8 mouse cellular contexts compared by ENCODE assay signal in the genomic region with DNA sequence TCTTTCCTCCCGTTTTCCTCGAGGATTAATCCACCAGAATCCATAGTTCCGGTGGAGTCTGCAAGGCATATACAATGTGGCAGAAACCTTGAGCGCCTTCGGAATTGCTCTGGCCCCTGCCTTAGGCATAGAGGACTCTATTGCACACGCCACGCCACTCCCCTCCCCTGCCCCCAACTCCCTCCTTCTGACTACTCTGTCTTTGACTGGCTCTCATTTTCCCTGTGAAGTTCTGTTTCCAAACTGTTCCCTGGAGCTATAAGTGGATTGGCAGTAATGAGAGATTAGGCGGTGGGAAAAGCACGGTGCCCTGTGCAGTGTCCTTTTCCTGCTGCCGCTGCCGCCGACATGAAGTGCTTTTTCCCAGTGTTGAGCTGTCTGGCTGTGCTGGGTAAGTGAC. TPM values are rescaled to one million over a fixed set of nuclear protein-coding genes. Genes with fewer than 3 reads are reported as not detected.
DNase-seq lines count a peak whose midpoint lies in the region; ATAC-seq and TF ChIP-seq lines count a peak whose summit lies in the region.

No protein-coding gene starts in this region.

- no peaks in the 10 kb centered on the region for H3K9me3 ChIP-seq in heart, embryonic 10.5 days
- H3K9me3 ChIP-seq in forebrain, embryonic 11.5 days (ENCODE audit: control insufficient read depth, low read length) = no peaks in the 10 kb centered on the region
- H3K9me3 ChIP-seq in intestine, postnatal 0 days (ENCODE audit: control insufficient read depth) = no peaks in the 10 kb centered on the region

- H3K4me2 ChIP-seq in forebrain, embryonic 11.5 days (ENCODE audit: low read depth, low read length, severe bottlenecking) = peak overlapping the region; percentile 97
- peak overlapping the region; percentile 100 for H3K4me2 ChIP-seq in intestine, postnatal 0 days (replicated peaks; ENCODE audit: low read depth)

- peaks cover 11% of the 10 kb centered on the region; the same call in 1 of the 2 replicates for H3K27me3 ChIP-seq in heart, embryonic 10.5 days (ENCODE audit: insufficient read depth, poor library complexity, severe bottlenecking)
- H3K27me3 ChIP-seq in forebrain, embryonic 11.5 days (ENCODE audit: control insufficient read depth, insufficient read depth, low read length) = no peaks in the 10 kb centered on the region
- H3K27me3 ChIP-seq in intestine, postnatal 0 days (replicated peaks; ENCODE audit: control insufficient read depth, insufficient read depth, low read length) = no peaks in the 10 kb centered on the region

- H3K4me1 ChIP-seq in heart, embryonic 10.5 days = peaks cover 67% of the 10 kb centered on the region
- H3K4me1 ChIP-seq in forebrain, embryonic 11.5 days (replicated peaks; ENCODE audit: control insufficient read depth, insufficient read depth, low read length) = peaks cover 27% of the 10 kb centered on the region
- H3K4me1 ChIP-seq in intestine, postnatal 0 days (replicated peaks; ENCODE audit: control insufficient read depth, insufficient read depth, low read length) = peaks cover 11% of the 10 kb centered on the region; the same call in 1 of the 2 replicates

- H3K36me3 ChIP-seq in heart, embryonic 10.5 days = no peaks in the 10 kb centered on the region
- H3K36me3 ChIP-seq in forebrain, embryonic 11.5 days (ENCODE audit: control insufficient read depth, insufficient read depth, low read length) = no peaks in the 10 kb centered on the region
- H3K36me3 ChIP-seq in intestine, postnatal 0 days (ENCODE audit: control insufficient read depth, insufficient read depth) = no peaks in the 10 kb centered on the region

- H3K9ac ChIP-seq in forebrain, embryonic 11.5 days (ENCODE audit: low read length) = peak overlapping the region; percentile 73
- H3K9ac ChIP-seq in intestine, postnatal 0 days (ENCODE audit: low read depth, low read length) = peak overlapping the region; percentile 79

- ATAC-seq in forebrain, embryonic 11.5 days (replicated peaks; ENCODE audit: low FRiP score) = peak; percentile 57
- no peak for ATAC-seq in intestine, postnatal 0 days
- ATAC-seq in megakaryocyte, adult 5-6 weeks (ENCODE audit: poor library complexity, severe bottlenecking) = 0 out of 2 replicates have a peak, but pooled peaks have one; percentile 20

- peak overlapping the region; percentile 93 for H3K27ac ChIP-seq in heart, embryonic 10.5 days
- H3K27ac ChIP-seq in forebrain, embryonic 11.5 days (ENCODE audit: low read depth, low read length) = no peak overlapping the region
- H3K27ac ChIP-seq in intestine, postnatal 0 days (ENCODE audit: low read depth, low read length) = no peak overlapping the region

- 0% methylated on average over 12 of the region's 12 CpGs for WGBS in heart, embryonic 10.5 days
- under 1% methylated on average over 12 of the region's 12 CpGs for WGBS in forebrain, embryonic 11.5 days
- 1% methylated on average over 12 of the region's 12 CpGs for WGBS in intestine, postnatal 0 days

- H3K4me3 ChIP-seq in heart, embryonic 10.5 days = peak overlapping the region; percentile 94
- H3K4me3 ChIP-seq in forebrain, embryonic 11.5 days (ENCODE audit: low read depth, low read length) = peak overlapping the region; percentile 78
- peak overlapping the region; percentile 80 for H3K4me3 ChIP-seq in intestine, postnatal 0 days (ENCODE audit: low read depth, low read length)

- TF ChIP-seq CTCF in intestine, postnatal 0 days (IDR thresholded peaks at IDR 0.05; ENCODE audit: low read depth) = no peak

- peak; percentile 87 for DNase-seq in heart, embryonic 10.5 days (ENCODE audit: low spot score)
- DNase-seq in heart, adult 8-10 months (ENCODE audit: low spot score) = no peak
- DNase-seq in forebrain, embryonic 11.5 days (ENCODE audit: low spot score) = peak; percentile 72
- DNase-seq in frontal cortex, postnatal 36 days (ENCODE audit: low spot score in 2 of 2) = no peak
- no peak for DNase-seq in adrenal gland, postnatal 25 days
- no peak for DNase-seq in spleen, postnatal 36 days (ENCODE audit: low spot score in 2 of 2)

RNA-seq across cellular contexts. Expression of a gene that starts 1.2 kb away (rescaled TPM):
- 41.9 and 45.9 TPM in 2 replicates for polyA plus RNA-seq in heart, embryonic 10.5 days (2016; fragmentation: Nextera tagmentation; extraction: Ambion mirVana)
- total RNA-seq in heart, adult 8-10 months (2022) = 10 to 100 TPM; 10.1 to 12.3 (median 12.0) TPM
- polyA plus RNA-seq in forebrain, embryonic 11.5 days (2014; fragmentation: Nextera tagmentation; extraction: Ambion mirVana) = 19.1 and 19.3 TPM in 2 replicates
- polyA plus RNA-seq in intestine, postnatal 0 days (2015; fragmentation: Nextera tagmentation; extraction: Ambion mirVana) = 13.0 and 14.2 TPM in 2 replicates
- total RNA-seq in megakaryocyte, adult 5-6 weeks (2015) = 0.11 TPM in 1 of 2 replicates, not detected in the other
- total RNA-seq in megakaryocyte, adult 5-6 weeks (2017) = 0.40 and 0.57 TPM in 2 replicates
- total RNA-seq in adrenal gland, postnatal 25 days (2021) = 5.5 and 7.0 TPM in 2 replicates

Comparison
In these comparisons a context has a peak if more than half of its experiments do, and no peak if none do; other contexts are left out.
1. DNase-seq: peak in heart, embryonic 10.5 days (single experiment) and forebrain, embryonic 11.5 days (single experiment); none in heart, adult 8-10 months (single experiment), frontal cortex, postnatal 36 days (0 of 2), adrenal gland, postnatal 25 days (single experiment) and spleen, postnatal 36 days (0 of 2).
2. Peak in every context shown above with its lines, with median percentiles within 50 percentile points of each other: H3K4me3 ChIP-seq.